Mouse (Mus musculus): ENCODE data around the gene Cutal.
"Not testable (repeated sequence)": the region's sequence is repeated elsewhere in the genome, so short reads cannot be mapped to it uniquely, and the experiment has no call there.

The Cutal gene

GRCm38 (mm10) chr2:34874271-34874670 lies at the start of gene Cutal:
Gene Cutal (plus strand): TSS chr2:34874396.
- no peak for DNase-seq

- DNase-seq: peak; percentile 81 to 89
Measured at GRCm38 (mm10) chr2:34825827-34826459, 48.3 kb upstream of the Cutal start, which contains the start of gene Fbxw2. Gene Fbxw2 (minus strand): TSS chr2:34826311.

GRCm38 (mm10) chr2:34826460-34827231 lies 47.5 kb upstream of the Cutal start:
- peak in 1 of 2 experiments; percentile 9 for DNase-seq

- DNase-seq: no peak
Measured at GRCm38 (mm10) chr2:34827591-34827990, 46.6 kb upstream of the Cutal start.

GRCm38 (mm10) chr2:34828026-34828425 lies 46.2 kb upstream of the Cutal start:
- no peak for DNase-seq

GRCm38 (mm10) chr2:34830066-34830465 lies 44.1 kb upstream of the Cutal start:
- not testable (repeated sequence) for DNase-seq

GRCm38 (mm10) chr2:34832766-34833457 lies 41.3 kb upstream of the Cutal start, which contains the start of gene Gm34653:
Gene Gm34653 (plus strand): TSS chr2:34833007.
- DNase-seq: not testable (repeated sequence)

GRCm38 (mm10) chr2:34833624-34834023 lies 40.6 kb upstream of the Cutal start:
- DNase-seq: no peak

- no peak for DNase-seq
Measured at GRCm38 (mm10) chr2:34835669-34836068, 38.5 kb upstream of the Cutal start.

GRCm38 (mm10) chr2:34840143-34840542 lies 34.1 kb upstream of the Cutal start:
- not testable (repeated sequence) for DNase-seq

- no peak for DNase-seq
Measured at GRCm38 (mm10) chr2:34841706-34842105, 32.5 kb upstream of the Cutal start.

- DNase-seq: no peak
Measured at GRCm38 (mm10) chr2:34843211-34843939, 30.8 kb upstream of the Cutal start.

GRCm38 (mm10) chr2:34847702-34848101 lies 26.5 kb upstream of the Cutal start:
- DNase-seq: no peak

- DNase-seq: no peak
Measured at GRCm38 (mm10) chr2:34855265-34855664, 18.9 kb upstream of the Cutal start.

- no peak for DNase-seq
Measured at GRCm38 (mm10) chr2:34857728-34858127, 16.5 kb upstream of the Cutal start.

GRCm38 (mm10) chr2:34869680-34870079 lies 4.5 kb upstream of the Cutal start:
- no peak for DNase-seq

- DNase-seq: peak; percentile 88
Measured at GRCm38 (mm10) chr2:34870520-34871474, 3.4 kb upstream of the Cutal start.

GRCm38 (mm10) chr2:34874816-34875345 lies 685 bp downstream of the Cutal start, which contains the start of gene Psmd5:
Gene Psmd5 (minus strand): TSS chr2:34874968.
- DNase-seq: no peak

- DNase-seq: no peak
Measured at GRCm38 (mm10) chr2:34880054-34880453, 5.9 kb downstream of the Cutal start.

GRCm38 (mm10) chr2:34882757-34883156 lies 8.6 kb downstream of the Cutal start:
- DNase-seq: no peak

- DNase-seq: no peak
Measured at GRCm38 (mm10) chr2:34883190-34883589, 9.0 kb downstream of the Cutal start.
